Mouse (Mus musculus) yolk sac, embryonic 10.5 days (tissue): ENCODE measurements at regions not wholly inside any gene's neighbourhood (a gene's known extent, or its start where the extent isn't known, plus 50 kb on each side); places are given as distances from the start of the nearest gene placed in this dataset.
"Not testable (repeated sequence)": the region's sequence is repeated elsewhere in the genome, so short reads cannot be mapped to it uniquely, and the experiment has no call there.

Source experiments
- DNase-seq: peaks from one replicate; pipeline ENCODE4 v3.0.0-alpha.2; 2017; ENCODE audit warnings: low spot score

- DNase-seq, result peak; percentile 74
Observed at GRCm38 (mm10) chr1:42542846-42543549, 152.6 kb upstream of the Pou3f3 start.

- no peak for DNase-seq
Observed at GRCm38 (mm10) chr1:42546879-42547278, 148.7 kb upstream of the Pou3f3 start.

GRCm38 (mm10) chr1:42557301-42557700 lies 138.3 kb upstream of the Pou3f3 start:
- no peak for DNase-seq

GRCm38 (mm10) chr1:42567640-42568039 lies 127.9 kb upstream of the Pou3f3 start:
- no peak for DNase-seq

GRCm38 (mm10) chr1:42585191-42585590 lies 110.4 kb upstream of the Pou3f3 start:
- no peak for DNase-seq

- DNase-seq, result no peak
Observed at GRCm38 (mm10) chr1:42588499-42588898, 107.1 kb upstream of the Pou3f3 start.

GRCm38 (mm10) chr1:42589442-42589841 lies 106.1 kb upstream of the Pou3f3 start:
- no peak for DNase-seq

GRCm38 (mm10) chr1:42591855-42592254 lies 103.7 kb upstream of the Pou3f3 start:
- no peak for DNase-seq

- DNase-seq, result no peak
Observed at GRCm38 (mm10) chr1:42597065-42597464, 98.5 kb upstream of the Pou3f3 start.

GRCm38 (mm10) chr1:42599238-42599637 lies 96.3 kb upstream of the Pou3f3 start:
- DNase-seq, result no peak

GRCm38 (mm10) chr1:42606251-42606650 lies 89.3 kb upstream of the Pou3f3 start:
- DNase-seq, result no peak

GRCm38 (mm10) chr1:42607466-42608043 lies 88.0 kb upstream of the Pou3f3 start:
- not testable (repeated sequence) for DNase-seq

GRCm38 (mm10) chr1:42623766-42624165 lies 71.8 kb upstream of the Pou3f3 start:
- no peak for DNase-seq

- DNase-seq, result peak; percentile 4
Observed at GRCm38 (mm10) chr1:42628800-42629199, 66.8 kb upstream of the Pou3f3 start.

GRCm38 (mm10) chr1:42629465-42630261 lies 65.9 kb upstream of the Pou3f3 start:
- DNase-seq, result no peak

- DNase-seq, result no peak
Observed at GRCm38 (mm10) chr1:42632286-42632685, 63.3 kb upstream of the Pou3f3 start.

- no peak for DNase-seq
Observed at GRCm38 (mm10) chr1:42636558-42636957, 59.0 kb upstream of the Pou3f3 start.
